Comparison of ENCODE assay signal across 8 mouse cellular contexts in the genomic region with DNA sequence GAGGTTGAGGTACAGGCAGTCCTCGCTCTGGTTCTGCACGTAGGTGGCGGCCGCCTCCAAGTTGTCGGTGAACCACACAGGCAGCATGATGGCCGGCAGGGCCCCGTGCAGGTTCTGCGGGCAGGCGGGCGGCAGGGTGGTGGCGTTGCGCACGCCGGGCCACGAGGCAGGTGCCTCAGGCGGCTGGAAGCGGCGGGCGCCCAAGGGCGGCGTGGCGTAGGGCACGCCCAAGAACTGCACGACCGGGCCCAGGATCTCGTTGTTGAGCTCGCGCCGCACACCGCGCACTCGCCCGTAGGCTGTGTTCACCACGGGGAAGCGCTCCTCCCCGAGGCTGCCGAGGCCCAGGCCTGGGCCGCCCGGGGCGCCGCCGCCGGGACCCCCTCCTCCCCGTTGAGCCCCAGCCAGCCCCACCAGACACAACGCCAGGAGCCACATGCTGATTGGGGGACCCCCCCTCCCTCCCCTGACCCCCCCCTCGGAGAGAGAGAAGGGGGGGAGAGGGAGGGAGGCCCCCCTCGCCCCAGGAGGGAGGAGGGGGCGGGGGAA. TPM values are rescaled to one million over a fixed set of nuclear protein-coding genes. Genes with fewer than 3 reads are reported as not detected.
A peak's percentile ranks its signal among the peaks of the same experiment; 100 is the strongest.
DNase-seq lines count a peak whose midpoint lies in the region; ATAC-seq lines count a peak whose summit lies in the region.

No protein-coding gene starts in this region.

- DNase-seq in heart, postnatal 25 days (ENCODE audit: low spot score): no peak
- DNase-seq in Muller cell, postnatal 12 days (ENCODE audit: inconsistent ontology term): peak; percentile 19
- peak; percentile 67 for DNase-seq in splenic B cell, adult 2 months (ENCODE audit: low read depth, low spot score)
- no peak for DNase-seq in left cerebral cortex, adult 11 months (ENCODE audit: low spot score)

- H3K36me3 ChIP-seq in heart, embryonic 11.5 days (ENCODE audit: control insufficient read depth, insufficient read depth, low read length): no peaks in the 10 kb centered on the region
- H3K36me3 ChIP-seq in kidney, embryonic 16.5 days (ENCODE audit: insufficient read depth, low read length): 0 out of 2 replicates have a peak, but pooled peaks cover 12% of the 10 kb centered on the region
- peaks cover 3% of the 10 kb centered on the region for H3K36me3 ChIP-seq in megakaryocyte, embryonic 14.5 days (replicated peaks; ENCODE audit: low read length)
- H3K36me3 ChIP-seq in splenic B cell, adult 2 months (ENCODE audit: control insufficient read depth, insufficient read depth, low read length, poor library complexity, severe bottlenecking): no peaks in the 10 kb centered on the region

- 6% methylated on average over 43 of the region's 48 CpGs for WGBS in heart, embryonic 11.5 days (ENCODE audit: insufficient replicate concordance)
- WGBS in kidney, embryonic 16.5 days: 5% methylated on average over 38 of the region's 48 CpGs

- H3K4me3 ChIP-seq in heart, embryonic 11.5 days (ENCODE audit: low read depth, low read length): peak overlapping the region; percentile 48
- peak overlapping the region; percentile 47 for H3K4me3 ChIP-seq in kidney, embryonic 16.5 days (ENCODE audit: low read length)
- H3K4me3 ChIP-seq in megakaryocyte, embryonic 14.5 days (replicated peaks): peak overlapping the region; percentile 81

- H3K4me1 ChIP-seq in heart, embryonic 11.5 days (ENCODE audit: control insufficient read depth, insufficient read depth, low read length): peaks cover 27% of the 10 kb centered on the region
- H3K4me1 ChIP-seq in kidney, embryonic 16.5 days (ENCODE audit: insufficient read depth, low read length): peaks cover 44% of the 10 kb centered on the region
- H3K4me1 ChIP-seq in megakaryocyte, embryonic 14.5 days: peaks cover 40% of the 10 kb centered on the region

- ATAC-seq in heart, embryonic 11.5 days (replicated peaks; ENCODE audit: insufficient number of reproducible peaks, low FRiP score, low TSS enrichment): no peak
- peak; percentile 55 for ATAC-seq in erythroid progenitor cell, adult 5-6 weeks (replicated peaks; ENCODE audit: low FRiP score, poor library complexity, severe bottlenecking)
- ATAC-seq in kidney, embryonic 16.5 days (ENCODE audit: low FRiP score, low TSS enrichment): no peak

- H3K9ac ChIP-seq in heart, embryonic 11.5 days (ENCODE audit: low read depth, low read length): peak overlapping the region; percentile 77
- peak overlapping the region; percentile 81 for H3K9ac ChIP-seq in kidney, embryonic 16.5 days (replicated peaks; ENCODE audit: low read length)

- peak overlapping the region; percentile 89 for H3K4me2 ChIP-seq in heart, embryonic 11.5 days
- H3K4me2 ChIP-seq in kidney, embryonic 16.5 days (replicated peaks; ENCODE audit: low read depth, low read length): peak overlapping the region; percentile 98

- no peaks in the 10 kb centered on the region for H3K9me3 ChIP-seq in heart, embryonic 11.5 days (replicated peaks; ENCODE audit: control insufficient read depth, low read length)
- H3K9me3 ChIP-seq in kidney, embryonic 16.5 days (ENCODE audit: low read length): no peaks in the 10 kb centered on the region
- no peaks in the 10 kb centered on the region for H3K9me3 ChIP-seq in megakaryocyte, embryonic 14.5 days

- H3K27ac ChIP-seq in heart, embryonic 11.5 days (ENCODE audit: low read depth, low read length): no peak overlapping the region
- H3K27ac ChIP-seq in kidney, embryonic 16.5 days (ENCODE audit: low read length): 0 out of 2 replicates have a peak overlapping the region, but pooled peaks have one; percentile 38

- peaks cover 47% of the 10 kb centered on the region for H3K27me3 ChIP-seq in heart, embryonic 11.5 days (ENCODE audit: control insufficient read depth, insufficient read depth, low read length)
- no peaks in the 10 kb centered on the region; the same call in 1 of the 2 replicates for H3K27me3 ChIP-seq in kidney, embryonic 16.5 days (ENCODE audit: insufficient read depth, low read length)
- H3K27me3 ChIP-seq in megakaryocyte, embryonic 14.5 days (replicated peaks): peaks cover 63% of the 10 kb centered on the region
- H3K27me3 ChIP-seq in splenic B cell, adult 2 months (ENCODE audit: control insufficient read depth, insufficient read depth, low read length, poor library complexity, severe bottlenecking): no peaks in the 10 kb centered on the region

- intact Hi-C loops in heart, postnatal 25 days (cut with DNase I): no loop called here

RNA-seq across cellular contexts. Expression of a gene that starts 3.5 kb away (rescaled TPM):
- polyA plus RNA-seq in heart, embryonic 11.5 days (2014; fragmentation: Nextera tagmentation; extraction: Ambion mirVana): 3.1 and 3.3 TPM in 2 replicates
- total RNA-seq in heart, postnatal 25 days (2021): 1 to 10 TPM; 4.4 to 5.4 TPM
- 0.72 and 0.84 TPM in 2 replicates for total RNA-seq in erythroid progenitor cell, adult 5-6 weeks (2015; ENCODE audit: low replicate concordance)
- total RNA-seq in erythroid progenitor cell, adult 5-6 weeks (2017; ENCODE audit: low replicate concordance): 0.08 and 0.26 TPM in 2 replicates
- 6.0 and 6.6 TPM in 2 replicates for polyA plus RNA-seq in kidney, embryonic 16.5 days (2015; fragmentation: Nextera tagmentation; extraction: Ambion mirVana)
- 4.9 and 17.7 TPM in 2 replicates for polyA plus RNA-seq in megakaryocyte, embryonic 14.5 days (2012; ENCODE audit: insufficient read depth, low replicate concordance)

RNA-seq across cellular contexts. Expression of a gene that starts 4.2 kb away (rescaled TPM):
- 321 and 331 TPM in 2 replicates for polyA plus RNA-seq in heart, embryonic 11.5 days (2014; fragmentation: Nextera tagmentation; extraction: Ambion mirVana)
- 100 to 1,000 TPM; 186 to 199 TPM for total RNA-seq in heart, postnatal 25 days (2021)
- 258 and 276 TPM in 2 replicates for total RNA-seq in erythroid progenitor cell, adult 5-6 weeks (2015; ENCODE audit: low replicate concordance)
- total RNA-seq in erythroid progenitor cell, adult 5-6 weeks (2017; ENCODE audit: low replicate concordance): 123 and 303 TPM in 2 replicates
- 371 and 389 TPM in 2 replicates for polyA plus RNA-seq in kidney, embryonic 16.5 days (2015; fragmentation: Nextera tagmentation; extraction: Ambion mirVana)
- 742 and 1,105 TPM in 2 replicates for polyA plus RNA-seq in megakaryocyte, embryonic 14.5 days (2012; ENCODE audit: insufficient read depth, low replicate concordance)

RNA-seq across cellular contexts. Expression of a gene that starts 12.1 kb away (rescaled TPM):
- not detected in 2 replicates for polyA plus RNA-seq in heart, embryonic 11.5 days (2014; fragmentation: Nextera tagmentation; extraction: Ambion mirVana)
- total RNA-seq in heart, postnatal 25 days (2021): not detected
- total RNA-seq in erythroid progenitor cell, adult 5-6 weeks (2015; ENCODE audit: low replicate concordance): not detected in 2 replicates
- not detected in 2 replicates for total RNA-seq in erythroid progenitor cell, adult 5-6 weeks (2017; ENCODE audit: low replicate concordance)
- polyA plus RNA-seq in kidney, embryonic 16.5 days (2015; fragmentation: Nextera tagmentation; extraction: Ambion mirVana): 0.15 and 0.28 TPM in 2 replicates
- polyA plus RNA-seq in megakaryocyte, embryonic 14.5 days (2012; ENCODE audit: insufficient read depth, low replicate concordance): not detected in 2 replicates

RNA-seq across cellular contexts. Expression of a gene that starts 12.1 kb away (rescaled TPM):
- 65.9 and 75.2 TPM in 2 replicates for polyA plus RNA-seq in heart, embryonic 11.5 days (2014; fragmentation: Nextera tagmentation; extraction: Ambion mirVana)
- 10 to 100 TPM; 24.4 to 24.9 TPM for total RNA-seq in heart, postnatal 25 days (2021)
- total RNA-seq in erythroid progenitor cell, adult 5-6 weeks (2015; ENCODE audit: low replicate concordance): 24.9 and 26.0 TPM in 2 replicates
- total RNA-seq in erythroid progenitor cell, adult 5-6 weeks (2017; ENCODE audit: low replicate concordance): 15.1 and 27.7 TPM in 2 replicates
- polyA plus RNA-seq in kidney, embryonic 16.5 days (2015; fragmentation: Nextera tagmentation; extraction: Ambion mirVana): 105 and 119 TPM in 2 replicates
- 41.3 and 79.4 TPM in 2 replicates for polyA plus RNA-seq in megakaryocyte, embryonic 14.5 days (2012; ENCODE audit: insufficient read depth, low replicate concordance)

RNA-seq across cellular contexts. Expression of a gene that starts 15.8 kb away (rescaled TPM):
- polyA plus RNA-seq in heart, embryonic 11.5 days (2014; fragmentation: Nextera tagmentation; extraction: Ambion mirVana): not detected in 2 replicates
- not detected for total RNA-seq in heart, postnatal 25 days (2021)
- total RNA-seq in erythroid progenitor cell, adult 5-6 weeks (2015; ENCODE audit: low replicate concordance): not detected in 2 replicates
- total RNA-seq in erythroid progenitor cell, adult 5-6 weeks (2017; ENCODE audit: low replicate concordance): not detected in 2 replicates
- polyA plus RNA-seq in kidney, embryonic 16.5 days (2015; fragmentation: Nextera tagmentation; extraction: Ambion mirVana): not detected in 2 replicates
- not detected in 2 replicates for polyA plus RNA-seq in megakaryocyte, embryonic 14.5 days (2012; ENCODE audit: insufficient read depth, low replicate concordance)

Comparison
In these comparisons a context has a peak if more than half of its experiments do, and no peak if none do; other contexts are left out.
1. DNase-seq: peak in Muller cell, postnatal 12 days (single experiment) and splenic B cell, adult 2 months (single experiment); none in heart, postnatal 25 days (single experiment) and left cerebral cortex, adult 11 months (single experiment).
2. Peak in every context shown above with its lines, with median percentiles within 50 percentile points of each other: H3K4me3 ChIP-seq.